Mouse (Mus musculus) thymus, adult 2 months (tissue): ENCODE data around the gene Traf3ip1.

Experiments used
- CTCF ChIP-seq: fragments of 200-500 bp; IDR thresholded peaks from 2 replicates; pipeline ENCODE4 v1.5.1; 2012; ENCODE audit warnings: mild to moderate bottlenecking, control low read depth, low read length, moderate library complexity, borderline replicate concordance; ENCODE audit not compliant: control insufficient read depth, poor library complexity, insufficient read depth; ENCODE audit errors: extremely low read depth
- POLR2A ChIP-seq: fragments of 200-500 bp; IDR thresholded peaks from 2 replicates; pipeline ENCODE4 v1.6.1; 2012; ENCODE audit warnings: mild to moderate bottlenecking, low read length, control low read depth, moderate library complexity; ENCODE audit not compliant: control insufficient read depth, poor library complexity, insufficient read depth; ENCODE audit errors: extremely low read depth

DNA sequence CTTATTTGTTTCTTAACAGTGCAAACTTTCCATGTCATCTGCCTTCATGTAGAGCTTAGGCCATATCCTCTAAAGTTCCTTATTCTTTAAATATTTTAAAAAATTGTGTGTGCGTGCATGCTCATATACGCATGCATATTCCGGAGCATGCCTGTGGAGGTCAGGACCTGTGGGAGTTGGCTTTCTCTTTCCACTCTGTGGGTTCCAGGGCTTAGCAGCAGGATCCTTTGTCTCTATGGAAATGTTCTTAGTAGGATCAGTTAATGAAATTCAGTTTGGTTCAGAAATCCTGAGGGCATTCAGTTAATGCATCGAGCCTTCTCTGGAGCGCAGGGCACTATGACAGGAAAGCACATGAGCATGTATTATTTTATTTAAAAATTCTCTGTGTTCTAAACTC, 53.1 kb downstream of the Traf3ip1 start:
- TF ChIP-seq CTCF (no peak), POLR2A (no peak)
